Mouse (Mus musculus) bone marrow, adult 2 months (tissue): ENCODE measurements around the gene Pik3c2g. TPM values are rescaled to one million over a fixed set of nuclear protein-coding genes. Genes with fewer than 3 reads are reported as not detected.

Source experiments
- H3K27ac ChIP-seq: fragments of 200-500 bp; 2 replicates; pipeline ENCODE4 v1.5.1; 2012; ENCODE audit warnings: low read depth, mild to moderate bottlenecking, control low read depth, inconsistent platforms, low read length; ENCODE audit not compliant: control insufficient read depth, poor library complexity, insufficient read depth
- H3K4me1 ChIP-seq: fragments of 200-500 bp; 2 replicates; pipeline ENCODE4 v1.6.1; 2011; ENCODE audit warnings: low read length; ENCODE audit not compliant: control insufficient read depth, insufficient read depth
- H3K4me3 ChIP-seq: fragments of 200-500 bp; replicated peaks from 2 replicates; pipeline ENCODE3; 2011; ENCODE audit warnings: mild to moderate bottlenecking, low read depth, low read length, control low read depth; ENCODE audit not compliant: control insufficient read depth
- CTCF ChIP-seq: fragments of 200-500 bp; IDR thresholded peaks from 2 replicates; pipeline ENCODE4 v1.5.1; 2011; ENCODE audit warnings: low read length, control low read depth; ENCODE audit not compliant: control insufficient read depth, insufficient read depth
- POLR2A ChIP-seq: fragments of 200-500 bp; IDR thresholded peaks from 2 replicates; pipeline ENCODE4 v1.6.1; 2011; ENCODE audit warnings: low read depth, mild to moderate bottlenecking, control low read depth, low read length, borderline replicate concordance; ENCODE audit not compliant: control insufficient read depth
- WGBS: fragments of 180-500 bp; shearing (Covaris S2); methylation state at CpG from one replicate; pipeline ENCODE4 v1.1.7; 2018; 5-methylcytosine and 5-hydroxymethylcytosine counted together
- polyA plus RNA-seq: library from polyadenylated mRNA; stranded (reverse); fragments of >200 nt; gene quantifications from 2 replicates; pipeline ENCODE4 v1.2.4, GENCODE M21; 2011; ENCODE audit warnings: low replicate concordance; ENCODE audit not compliant: missing spikeins, insufficient read depth, insufficient read length

The Pik3c2g gene
- polyA plus RNA-seq, 1 experiment, result not detected

DNA sequence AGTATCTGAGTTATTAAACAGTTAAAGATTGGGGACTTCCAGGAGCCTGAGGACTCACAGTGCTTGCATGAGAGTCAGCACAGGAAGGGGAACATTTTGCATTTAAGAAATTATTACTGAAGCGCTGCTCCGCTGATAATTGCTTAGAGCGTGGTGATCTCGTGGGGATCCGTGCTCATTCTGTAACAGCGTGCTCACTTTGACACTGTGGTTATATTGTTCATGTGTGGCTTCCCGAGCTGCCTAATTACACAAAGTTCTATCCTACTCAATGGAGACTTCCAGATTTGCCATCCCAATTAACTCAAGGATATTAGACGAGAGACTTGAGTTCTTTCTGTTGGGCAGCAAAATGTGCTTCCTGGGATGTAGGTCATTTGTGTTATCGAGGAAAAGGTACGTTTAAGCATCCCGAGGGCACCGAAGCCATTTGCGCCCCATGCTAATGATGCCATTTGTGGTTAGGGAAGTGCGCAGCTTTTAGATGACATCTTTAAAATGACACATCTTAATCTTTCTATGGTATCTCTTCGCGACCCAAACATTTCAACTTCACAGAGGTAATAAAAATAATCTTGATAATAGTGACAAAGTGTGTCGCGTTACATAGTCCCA lies 278.1 kb downstream of the Pik3c2g start:
- no peak for TF ChIP-seq CTCF
- no peak for TF ChIP-seq POLR2A
- 88% methylated on average over 18 of the region's 18 CpGs for whole genome bisulfite sequencing
- H3K4me1 ChIP-seq, result no peaks in the 10 kb centered on the region
- no peak overlapping the region for H3K27ac ChIP-seq
- H3K4me3 ChIP-seq, result no peak overlapping the region

DNA sequence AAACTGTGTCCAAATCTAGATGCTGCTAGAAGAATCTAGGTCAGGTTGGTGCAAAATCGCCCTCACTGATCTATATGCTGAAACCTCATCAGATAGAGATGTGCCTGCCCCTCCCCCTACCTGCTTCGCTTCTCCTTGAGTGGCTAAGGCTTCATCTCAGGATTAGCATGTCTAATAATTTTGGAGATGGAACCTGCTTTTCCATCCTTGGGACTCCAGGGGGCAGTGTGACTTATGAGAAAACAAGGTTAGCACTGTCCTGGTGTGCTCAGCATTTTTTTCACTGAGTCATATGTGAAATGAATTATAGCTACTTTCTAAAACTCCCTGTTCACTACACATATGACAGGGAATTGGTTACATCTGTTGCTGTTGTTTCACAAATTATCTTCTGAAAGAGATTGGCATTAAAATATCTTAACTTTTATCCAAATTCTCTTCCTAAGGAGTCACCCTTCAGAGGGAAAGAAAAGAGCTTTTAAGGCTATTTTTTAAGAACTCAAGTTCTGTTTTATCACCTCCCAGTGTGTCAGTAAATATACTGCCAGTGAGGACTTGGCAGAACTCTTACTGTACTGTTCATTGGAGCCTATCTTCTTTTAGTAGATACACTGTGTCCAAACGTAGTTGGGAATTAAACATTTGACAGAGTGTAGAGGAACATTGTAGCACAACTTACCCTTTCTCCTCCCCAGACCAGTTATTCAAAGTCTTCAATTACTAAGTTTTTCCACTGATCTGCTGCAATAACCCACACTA lies 287.6 kb downstream of the Pik3c2g start:
- Histone ChIP-seq H3K4me3 (no peak overlapping the region), H3K4me1 (no peaks in the 10 kb centered on the region), H3K27ac (no peak overlapping the region)
- WGBS, result 38% methylated on average over 3 of the region's 3 CpGs
- TF ChIP-seq POLR2A, result no peak
- TF ChIP-seq CTCF, result no peak

DNA sequence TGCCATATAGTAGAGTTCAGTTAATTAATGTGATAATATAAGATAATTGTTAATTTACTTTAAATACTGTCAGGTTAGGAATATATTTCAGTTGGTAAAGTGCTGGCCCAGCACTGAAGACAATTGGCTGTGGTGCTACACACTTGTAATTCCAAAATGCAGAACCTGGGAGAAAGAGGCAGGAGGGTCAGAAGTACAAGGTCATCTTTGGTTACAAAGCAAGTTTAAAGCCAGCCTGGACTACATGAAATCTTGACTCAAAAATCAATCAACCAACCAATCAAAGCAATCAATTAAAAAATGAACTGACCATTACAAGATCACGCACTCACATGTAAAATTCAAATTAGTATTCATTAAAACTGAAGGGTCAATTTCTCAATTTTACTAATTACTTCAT lies 289.7 kb downstream of the Pik3c2g start:
- Histone ChIP-seq H3K4me1 (no peaks in the 10 kb centered on the region), H3K4me3 (no peak overlapping the region), H3K27ac (no peak overlapping the region)
- no peak for TF ChIP-seq POLR2A
- TF ChIP-seq CTCF, result no peak
- 67% methylated on average over 1 of the region's 1 CpGs for WGBS

DNA sequence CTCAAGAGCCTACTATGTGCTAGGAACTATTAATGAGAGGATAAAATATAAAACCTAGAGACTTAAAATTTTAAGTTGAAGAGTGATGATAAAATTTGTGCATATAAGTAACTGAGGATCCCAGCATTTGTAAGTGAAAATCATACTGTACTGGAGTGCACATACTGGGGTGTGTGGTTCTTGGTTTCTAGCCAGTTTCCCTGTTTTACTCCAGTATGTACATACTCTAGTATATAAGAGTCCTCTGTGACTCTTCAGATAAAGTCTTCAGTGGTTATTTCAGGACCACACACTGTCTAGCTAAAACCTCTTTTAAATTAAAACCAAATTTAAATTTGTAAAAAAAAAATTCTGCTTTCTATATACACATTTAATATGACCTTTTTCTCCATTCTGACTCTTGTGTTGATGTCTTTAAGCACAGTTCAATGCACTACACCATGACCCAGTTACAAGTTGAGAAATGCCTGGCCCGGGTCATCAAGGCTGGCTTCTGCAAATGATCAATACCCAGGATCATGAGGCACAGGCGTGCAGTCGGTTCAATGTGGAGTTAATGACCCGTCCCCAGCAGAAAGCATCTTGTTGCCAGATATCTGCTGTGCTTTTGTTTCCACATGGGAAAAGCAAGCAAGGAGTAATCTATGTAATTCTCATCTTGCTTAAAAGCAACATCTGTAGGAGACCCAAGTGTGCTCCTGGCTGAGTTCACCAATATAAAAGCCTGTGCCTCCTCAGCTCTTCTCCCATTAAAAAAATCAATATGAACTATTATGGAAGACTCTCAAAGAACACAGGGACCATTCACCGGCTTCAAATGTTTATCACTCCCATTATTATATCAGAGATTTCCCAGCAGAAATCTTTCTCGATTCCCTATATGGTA lies 290.7 kb downstream of the Pik3c2g start:
- no peaks in the 10 kb centered on the region for H3K4me1 ChIP-seq
- TF ChIP-seq POLR2A (no peak), CTCF (no peak)
- WGBS, result 78% methylated on average over 6 of the region's 6 CpGs
- H3K4me3 ChIP-seq, result no peak overlapping the region
- H3K27ac ChIP-seq, result no peak overlapping the region

DNA sequence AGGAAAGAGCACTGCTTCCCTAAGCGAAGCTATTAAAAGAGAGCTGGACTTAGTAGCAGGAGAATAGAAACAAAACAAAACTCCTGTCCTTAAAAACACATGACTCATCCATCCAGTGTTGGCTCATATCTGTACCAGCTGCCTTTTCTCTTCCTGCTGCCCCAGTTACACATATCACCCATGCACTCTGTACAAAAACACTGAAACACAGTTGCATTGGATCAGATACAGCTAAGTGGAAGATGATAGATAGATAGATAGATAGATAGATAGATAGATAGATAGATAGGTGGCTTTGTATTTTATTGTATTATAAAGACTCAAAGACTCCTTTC lies 291.3 kb downstream of the Pik3c2g start:
- no peaks in the 10 kb centered on the region for H3K4me1 ChIP-seq
- H3K4me3 ChIP-seq, result no peak overlapping the region
- TF ChIP-seq CTCF (no peak), POLR2A (no peak)
- no peak overlapping the region for H3K27ac ChIP-seq
- 75% methylated on average over 1 of the region's 1 CpGs for WGBS

DNA sequence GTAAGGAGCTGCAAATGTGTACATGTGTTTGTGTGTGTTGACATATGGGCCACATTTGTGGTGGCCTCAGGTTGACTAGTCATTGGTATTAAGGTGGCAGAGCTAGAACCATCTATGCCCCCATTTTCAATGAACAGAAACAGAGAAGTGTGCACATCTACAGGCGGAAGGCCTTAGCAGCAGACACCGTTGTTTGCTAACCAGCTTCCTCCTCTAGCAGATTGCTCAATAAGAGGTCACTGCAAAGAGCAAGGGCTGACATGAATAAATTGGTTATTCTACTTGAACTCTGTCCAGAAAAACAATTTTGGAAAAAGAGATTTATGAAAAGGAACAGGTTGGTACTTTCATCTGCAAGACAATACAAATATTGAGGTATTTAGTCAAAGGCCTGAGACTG lies 295.1 kb downstream of the Pik3c2g start:
- Histone ChIP-seq H3K27ac (no peak overlapping the region), H3K4me1 (no peaks in the 10 kb centered on the region), H3K4me3 (no peak overlapping the region)
- WGBS, result 35% methylated on average over 2 of the region's 2 CpGs
- TF ChIP-seq CTCF (no peak), POLR2A (no peak)

DNA sequence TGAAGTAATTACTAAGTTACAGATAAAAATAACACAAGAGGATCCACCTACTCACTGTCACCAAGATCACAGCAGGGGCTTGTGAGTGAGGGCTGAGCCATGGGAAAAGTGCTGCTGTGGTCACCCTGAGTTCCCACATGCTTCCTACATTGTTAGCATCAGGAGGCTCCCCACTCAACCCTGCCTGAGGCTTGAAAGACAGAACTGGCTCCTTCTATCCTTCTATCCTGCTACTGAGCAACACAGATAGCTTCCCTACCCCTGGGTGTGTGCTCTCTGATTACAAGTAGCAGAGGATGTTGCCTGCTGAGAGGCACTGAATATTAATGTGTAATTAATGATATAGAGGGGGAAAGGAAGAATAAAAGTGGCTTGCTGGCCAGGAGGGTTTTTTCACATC lies 300.2 kb downstream of the Pik3c2g start:
- H3K4me3 ChIP-seq, result no peak overlapping the region

DNA sequence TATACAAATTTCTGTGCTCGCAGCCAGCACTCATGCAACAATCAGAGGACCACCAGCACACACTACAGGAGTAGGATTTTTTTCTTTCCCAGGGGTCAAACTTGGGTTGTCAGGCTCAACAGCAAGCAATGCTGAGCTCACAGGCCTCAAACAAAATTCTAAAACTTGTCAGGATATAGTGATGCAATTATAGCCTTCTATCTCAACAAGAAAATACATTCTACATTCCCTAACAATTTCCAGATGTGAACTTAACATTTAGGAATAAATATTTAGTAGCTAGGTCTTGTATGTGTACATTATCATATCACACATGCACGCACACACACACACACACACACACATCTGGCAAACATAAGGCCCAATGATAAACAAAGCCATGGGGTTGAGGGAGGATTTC lies 308.6 kb downstream of the Pik3c2g start:
- Histone ChIP-seq H3K4me1 (no peaks in the 10 kb centered on the region), H3K4me3 (no peak overlapping the region), H3K27ac (no peak overlapping the region)
- no peak for TF ChIP-seq CTCF
- TF ChIP-seq POLR2A, result no peak
- 61% methylated on average over 2 of the region's 2 CpGs for WGBS

More for the DNA sequence above, 300.2 kb downstream of the Pik3c2g start:
- Histone ChIP-seq H3K27ac (no peak overlapping the region), H3K4me1 (no peaks in the 10 kb centered on the region)
- TF ChIP-seq CTCF (no peak), POLR2A (no peak)

DNA sequence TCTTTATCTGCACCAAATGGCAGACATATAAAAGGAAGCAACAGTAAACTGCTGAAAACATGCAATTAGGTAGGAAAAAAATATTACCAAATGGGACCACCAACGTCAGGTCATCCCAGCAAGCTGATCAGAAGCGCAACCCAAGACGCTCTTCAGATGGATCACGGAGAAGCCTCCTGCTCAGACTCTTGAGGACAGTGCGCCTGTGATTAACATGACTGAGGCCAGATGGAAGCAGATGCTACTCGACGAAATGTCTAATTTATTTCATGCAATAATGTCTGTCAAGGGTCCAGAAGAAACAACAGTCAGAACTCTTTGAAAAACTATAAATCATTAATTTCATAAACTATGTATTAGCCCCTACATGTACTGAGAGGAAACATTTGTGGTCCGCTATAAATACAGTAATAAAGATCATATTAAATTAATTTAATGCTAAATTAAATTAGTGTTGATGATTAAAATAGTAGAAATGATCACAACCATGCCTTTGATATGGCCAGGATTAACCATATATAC lies 312.7 kb downstream of the Pik3c2g start:
- WGBS, result 90% methylated on average over 8 of the region's 8 CpGs
- TF ChIP-seq POLR2A, result no peak
- TF ChIP-seq CTCF, result no peak

More for the DNA sequence above, 312.7 kb downstream of the Pik3c2g start:
- no peak overlapping the region for H3K27ac ChIP-seq
- no peak overlapping the region for H3K4me3 ChIP-seq
- no peaks in the 10 kb centered on the region for H3K4me1 ChIP-seq
